Mouse (Mus musculus) CD4-positive, CD25-positive, alpha-beta regulatory T cell, adult 2 months (primary cell): ENCODE data around the gene Zfp689.
"Not testable (repeated sequence)": the region's sequence is repeated elsewhere in the genome, so short reads cannot be mapped to it uniquely, and the experiment has no call there.

Source experiments
- DNase-seq: peaks from one replicate; pipeline ENCODE4 v3.0.0-alpha.2; 2012; ENCODE audit warnings: low read depth, low spot score

The Zfp689 gene

GRCm38 (mm10) chr7:127470743-127471645, 22.0 kb upstream of the Zfp689 start:
- peak; percentile 95 for DNase-seq

- peak; percentile 29 for DNase-seq
Observed at GRCm38 (mm10) chr7:127470011-127470715, 21.2 kb upstream of the Zfp689 start.

GRCm38 (mm10) chr7:127466606-127467005, 17.6 kb upstream of the Zfp689 start:
- DNase-seq, result no peak

- not testable (repeated sequence) for DNase-seq
Observed at GRCm38 (mm10) chr7:127465670-127466069, 16.7 kb upstream of the Zfp689 start.

- DNase-seq, result no peak
Observed at GRCm38 (mm10) chr7:127465191-127465590, 16.2 kb upstream of the Zfp689 start.

GRCm38 (mm10) chr7:127459311-127459710, 10.4 kb upstream of the Zfp689 start, which contains the start of gene Prr14:
Gene Prr14, plus strand, starts transcription at chr7:127459611.
- not testable (repeated sequence) for DNase-seq

- DNase-seq, result not testable (repeated sequence)
Observed at GRCm38 (mm10) chr7:127458371-127459122, 9.6 kb upstream of the Zfp689 start.

- no peak for DNase-seq
Observed at GRCm38 (mm10) chr7:127454905-127455304, 5.9 kb upstream of the Zfp689 start.

GRCm38 (mm10) chr7:127453056-127453455, 4.1 kb upstream of the Zfp689 start:
- no peak for DNase-seq

- no peak for DNase-seq
Observed at GRCm38 (mm10) chr7:127449966-127450365, 1.0 kb upstream of the Zfp689 start.

- no peak for DNase-seq
Observed at GRCm38 (mm10) chr7:127443976-127444375, 5.0 kb downstream of the Zfp689 start.

GRCm38 (mm10) chr7:127437724-127438123, 11.2 kb downstream of the Zfp689 start:
- DNase-seq, result peak; percentile 63

GRCm38 (mm10) chr7:127435206-127435605, 13.8 kb downstream of the Zfp689 start:
- no peak for DNase-seq

- DNase-seq, result no peak
Observed at GRCm38 (mm10) chr7:127426354-127426753, 22.6 kb downstream of the Zfp689 start.

GRCm38 (mm10) chr7:127425911-127426310, 23.0 kb downstream of the Zfp689 start:
- no peak for DNase-seq

- DNase-seq, result no peak
Observed at GRCm38 (mm10) chr7:127425291-127425690, 23.7 kb downstream of the Zfp689 start.

- peak; percentile 49 for DNase-seq
Observed at GRCm38 (mm10) chr7:127422247-127422646, 26.7 kb downstream of the Zfp689 start.

- DNase-seq, result peak; percentile 97
Observed at GRCm38 (mm10) chr7:127421388-127422191, 27.4 kb downstream of the Zfp689 start, which contains the start of gene Zfp688. Gene Zfp688, minus strand, starts transcription at chr7:127422068.

- no peak for DNase-seq
Observed at GRCm38 (mm10) chr7:127411418-127411817, 37.5 kb downstream of the Zfp689 start.

GRCm38 (mm10) chr7:127406002-127406987, 42.7 kb downstream of the Zfp689 start, which contains the start of gene Zfp764:
Gene Zfp764, minus strand, starts transcription at chr7:127406822.
- DNase-seq, result peak; percentile 93
